Mouse (Mus musculus): ENCODE measurements at regions not wholly inside any gene's neighbourhood (a gene's known extent, or its start where the extent isn't known, plus 50 kb on each side); places are given as distances from the start of the nearest gene placed in this dataset.

- 89% methylated on average over 1 of the region's 1 CpGs for WGBS
- TF ChIP-seq POLR2A (IDR thresholded peaks at IDR 0.05; ENCODE audit: insufficient read depth, low read depth, low read length) (no peak), CTCF (IDR thresholded peaks at IDR 0.05; ENCODE audit: insufficient read depth, low read depth, low read length) (no peak)
Measured at GRCm38 (mm10) chr2:139147004-139147403, 346.7 kb upstream of the Sptlc3 start.

GRCm38 (mm10) chr2:139179641-139180040, 314.1 kb upstream of the Sptlc3 start:
- 86% methylated on average over 2 of the region's 2 CpGs for WGBS
- no peak for TF ChIP-seq POLR2A (IDR thresholded peaks at IDR 0.05; ENCODE audit: insufficient read depth, low read depth, low read length)
- TF ChIP-seq CTCF (IDR thresholded peaks at IDR 0.05; ENCODE audit: insufficient read depth, low read depth, low read length): no peak
- Histone ChIP-seq H3K27ac (ENCODE audit: insufficient read depth, low read depth, low read length) (no peak overlapping the region), H3K4me1 (ENCODE audit: control insufficient read depth, insufficient read depth, low read length) (no peaks in the 10 kb centered on the region), H3K4me3 (ENCODE audit: insufficient read depth, low read depth, low read length) (no peak overlapping the region)

More at GRCm38 (mm10) chr2:139147004-139147403, 346.7 kb upstream of the Sptlc3 start:
- no peak overlapping the region for H3K27ac ChIP-seq (ENCODE audit: insufficient read depth, low read depth, low read length)
- no peaks in the 10 kb centered on the region for H3K4me1 ChIP-seq (ENCODE audit: control insufficient read depth, insufficient read depth, low read length)
- no peak overlapping the region for H3K4me3 ChIP-seq (ENCODE audit: insufficient read depth, low read depth, low read length)

DNA sequence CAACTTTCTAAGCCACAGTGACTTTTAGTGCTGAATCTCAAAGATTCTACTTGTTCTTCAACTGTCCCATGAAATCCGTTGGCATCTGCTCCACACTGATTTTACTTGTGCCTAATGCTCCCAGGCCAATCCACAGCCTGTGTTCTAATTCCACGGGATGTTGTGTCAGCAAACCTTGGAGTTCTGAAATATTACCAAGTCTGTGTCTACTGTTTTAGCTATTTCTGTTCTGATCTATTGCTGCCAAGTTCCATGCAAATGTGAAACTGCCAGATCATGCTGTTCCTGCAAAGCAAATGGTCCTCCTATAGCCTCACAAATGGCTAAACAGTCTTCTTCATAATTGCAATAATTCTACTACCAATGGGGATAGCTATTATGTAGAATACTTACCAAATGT, 295.4 kb upstream of the Sptlc3 start:
- Histone ChIP-seq H3K4me3 (ENCODE audit: insufficient read depth, low read depth, low read length) (no peak overlapping the region), H3K4me1 (ENCODE audit: control insufficient read depth, insufficient read depth, low read length) (no peaks in the 10 kb centered on the region), H3K27ac (ENCODE audit: insufficient read depth, low read depth, low read length) (no peak overlapping the region)
- TF ChIP-seq CTCF (IDR thresholded peaks at IDR 0.05; ENCODE audit: insufficient read depth, low read depth, low read length) (no peak), POLR2A (IDR thresholded peaks at IDR 0.05; ENCODE audit: insufficient read depth, low read depth, low read length) (no peak)
- WGBS: 80% methylated on average over 2 of the region's 2 CpGs

DNA sequence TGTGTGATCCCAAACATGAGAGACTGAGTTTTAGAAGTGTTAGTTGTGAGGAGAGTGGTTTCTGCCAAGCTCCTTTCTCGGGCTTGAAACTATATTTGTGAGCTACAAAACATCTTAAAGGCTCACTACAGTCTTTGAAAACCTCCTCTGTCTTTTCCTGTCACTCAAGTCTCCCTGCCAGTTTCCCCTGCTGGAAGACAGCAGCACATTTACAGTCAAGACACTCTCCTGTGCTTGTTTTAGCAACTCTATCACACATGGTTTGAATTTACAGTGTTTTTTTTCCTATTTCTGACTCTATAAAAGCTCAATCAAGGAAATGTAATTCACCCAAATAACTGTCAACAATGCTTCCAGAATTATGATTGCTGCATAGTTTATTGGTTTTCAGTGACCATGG, 286.1 kb upstream of the Sptlc3 start:
- no peak overlapping the region for H3K27ac ChIP-seq (ENCODE audit: insufficient read depth, low read depth, low read length)
- H3K4me3 ChIP-seq (ENCODE audit: insufficient read depth, low read depth, low read length): no peak overlapping the region
- TF ChIP-seq POLR2A (IDR thresholded peaks at IDR 0.05; ENCODE audit: insufficient read depth, low read depth, low read length) (no peak), CTCF (IDR thresholded peaks at IDR 0.05; ENCODE audit: insufficient read depth, low read depth, low read length) (no peak)
- H3K4me1 ChIP-seq (ENCODE audit: control insufficient read depth, insufficient read depth, low read length): no peaks in the 10 kb centered on the region
- 44% methylated on average over 1 of the region's 1 CpGs for WGBS

DNA sequence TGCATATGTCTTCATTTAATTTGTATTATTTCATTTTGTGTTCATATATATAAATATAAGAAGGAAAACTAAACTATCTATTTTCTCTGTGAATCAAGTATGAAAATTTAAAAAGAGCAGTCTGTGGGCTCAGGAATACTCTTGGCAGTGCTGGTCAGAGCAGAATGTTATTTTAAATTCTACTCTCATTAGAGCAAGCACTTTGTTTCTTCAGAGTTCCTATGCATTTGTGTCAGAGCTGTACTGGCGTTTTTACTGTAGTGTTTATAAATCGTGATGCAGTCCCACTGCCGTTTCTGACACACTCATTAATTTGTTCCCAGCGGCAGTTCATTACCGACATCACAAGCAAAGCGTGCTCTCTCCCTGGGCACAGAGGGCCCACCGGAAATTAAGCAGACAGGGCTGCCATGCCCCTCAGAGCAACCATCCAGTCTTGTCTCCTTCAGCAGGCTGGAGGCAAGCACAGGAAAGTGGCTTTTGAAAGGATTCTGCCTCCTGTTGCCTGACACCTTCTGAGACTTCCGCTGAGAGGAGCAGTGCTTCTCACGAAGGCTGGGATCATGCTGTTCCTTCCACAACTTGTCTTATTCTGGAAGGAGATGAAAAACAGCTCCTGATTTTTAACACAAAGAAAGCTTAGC, 272.8 kb upstream of the Sptlc3 start:
- WGBS: 15% methylated on average over 9 of the region's 9 CpGs
- peaks cover 3% of the 10 kb centered on the region for H3K4me1 ChIP-seq (ENCODE audit: control insufficient read depth, insufficient read depth, low read length)
- no peak overlapping the region for H3K27ac ChIP-seq (ENCODE audit: insufficient read depth, low read depth, low read length)
- no peak for TF ChIP-seq CTCF (IDR thresholded peaks at IDR 0.05; ENCODE audit: insufficient read depth, low read depth, low read length)
- TF ChIP-seq POLR2A (IDR thresholded peaks at IDR 0.05; ENCODE audit: insufficient read depth, low read depth, low read length): no peak
- no peak overlapping the region; the same call in 1 of the 2 replicates for H3K4me3 ChIP-seq (ENCODE audit: insufficient read depth, low read depth, low read length)

- WGBS: 54% methylated on average over 3 of the region's 3 CpGs
- no peak for TF ChIP-seq POLR2A (IDR thresholded peaks at IDR 0.05; ENCODE audit: insufficient read depth, low read depth, low read length)
- no peak for TF ChIP-seq CTCF (IDR thresholded peaks at IDR 0.05; ENCODE audit: insufficient read depth, low read depth, low read length)
- Histone ChIP-seq H3K27ac (ENCODE audit: insufficient read depth, low read depth, low read length) (no peak overlapping the region), H3K4me1 (ENCODE audit: control insufficient read depth, insufficient read depth, low read length) (no peaks in the 10 kb centered on the region), H3K4me3 (ENCODE audit: insufficient read depth, low read depth, low read length) (no peak overlapping the region)
Measured at GRCm38 (mm10) chr2:139230453-139230852, 263.3 kb upstream of the Sptlc3 start.

DNA sequence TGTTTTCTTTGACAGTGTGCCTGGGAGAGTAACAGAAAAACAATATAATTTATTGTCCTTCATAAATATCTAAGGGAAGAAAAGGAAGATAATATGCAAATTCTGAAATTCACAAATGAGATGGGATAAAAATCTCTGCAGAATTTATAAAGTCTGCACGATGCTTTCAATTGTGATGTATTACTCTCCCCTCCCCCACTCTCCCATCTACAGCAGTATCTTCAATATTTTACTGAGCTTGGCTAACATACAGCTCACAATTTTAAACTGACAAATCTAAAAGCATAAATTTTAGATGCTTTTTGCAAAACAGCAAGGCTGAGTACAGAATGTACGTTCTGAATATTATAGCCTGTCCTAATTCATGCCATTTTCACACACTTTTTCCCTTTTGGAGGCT, 243.6 kb upstream of the Sptlc3 start:
- WGBS: 69% methylated on average over 2 of the region's 2 CpGs

DNA sequence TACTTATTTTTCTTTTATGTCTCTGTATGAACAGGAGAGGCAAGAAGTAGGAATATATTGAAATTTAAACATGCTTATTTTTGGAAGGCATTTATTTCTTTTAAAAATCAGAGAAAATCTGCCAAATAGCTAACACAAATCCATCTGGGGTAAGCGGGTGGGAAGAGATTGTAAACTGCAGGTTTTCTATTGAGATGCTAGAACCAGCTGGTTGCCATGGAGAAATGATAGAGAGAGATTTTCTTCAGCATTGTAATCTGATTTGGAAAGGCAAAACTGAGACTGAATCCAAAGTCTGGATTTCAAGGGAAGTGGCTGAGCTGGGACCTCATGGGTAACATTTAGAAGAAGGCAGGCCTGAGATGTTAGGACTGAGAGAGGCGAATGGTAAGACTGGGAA, 226.6 kb upstream of the Sptlc3 start:
- no peak for TF ChIP-seq POLR2A (IDR thresholded peaks at IDR 0.05; ENCODE audit: insufficient read depth, low read depth, low read length)
- no peak for TF ChIP-seq CTCF (IDR thresholded peaks at IDR 0.05; ENCODE audit: insufficient read depth, low read depth, low read length)
- Histone ChIP-seq H3K27ac (ENCODE audit: insufficient read depth, low read depth, low read length) (no peak overlapping the region), H3K4me3 (ENCODE audit: insufficient read depth, low read depth, low read length) (no peak overlapping the region), H3K4me1 (ENCODE audit: control insufficient read depth, insufficient read depth, low read length) (no peaks in the 10 kb centered on the region)
- WGBS: 60% methylated on average over 2 of the region's 2 CpGs

More for the DNA sequence above, 243.6 kb upstream of the Sptlc3 start:
- no peak for TF ChIP-seq POLR2A (IDR thresholded peaks at IDR 0.05; ENCODE audit: insufficient read depth, low read depth, low read length)
- no peak for TF ChIP-seq CTCF (IDR thresholded peaks at IDR 0.05; ENCODE audit: insufficient read depth, low read depth, low read length)
- no peak overlapping the region for H3K4me3 ChIP-seq (ENCODE audit: insufficient read depth, low read depth, low read length)
- H3K4me1 ChIP-seq (ENCODE audit: control insufficient read depth, insufficient read depth, low read length): no peaks in the 10 kb centered on the region
- no peak overlapping the region for H3K27ac ChIP-seq (ENCODE audit: insufficient read depth, low read depth, low read length)

DNA sequence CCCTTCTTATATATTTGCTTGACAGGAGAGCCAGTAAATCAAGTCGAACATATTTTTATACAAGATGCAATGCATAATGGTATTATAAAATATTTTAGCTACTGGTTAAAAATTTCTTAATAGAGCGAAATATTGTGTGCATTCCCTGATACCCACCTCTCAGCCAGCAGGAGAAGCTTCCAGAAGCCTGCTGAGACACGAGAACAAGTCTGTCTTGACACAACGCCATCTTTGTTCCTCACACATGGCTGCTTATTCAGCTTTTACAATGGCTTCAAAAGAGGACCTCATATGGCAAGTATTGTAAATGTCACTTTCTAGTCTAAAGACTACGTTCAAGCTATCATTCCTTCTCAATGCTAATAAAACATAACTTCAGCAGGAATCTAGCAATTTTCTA, 217.1 kb upstream of the Sptlc3 start:
- 83% methylated on average over 5 of the region's 5 CpGs for WGBS
- Histone ChIP-seq H3K4me1 (ENCODE audit: control insufficient read depth, insufficient read depth, low read length) (no peaks in the 10 kb centered on the region), H3K4me3 (ENCODE audit: insufficient read depth, low read depth, low read length) (no peak overlapping the region), H3K27ac (ENCODE audit: insufficient read depth, low read depth, low read length) (no peak overlapping the region)
- no peak for TF ChIP-seq POLR2A (IDR thresholded peaks at IDR 0.05; ENCODE audit: insufficient read depth, low read depth, low read length)
- TF ChIP-seq CTCF (IDR thresholded peaks at IDR 0.05; ENCODE audit: insufficient read depth, low read depth, low read length): no peak
